Mouse (Mus musculus) hindbrain, postnatal 0 days (tissue): ENCODE data around the gene Lcmt1. TPM values are rescaled to one million over a fixed set of nuclear protein-coding genes. Genes with fewer than 3 reads are reported as not detected.
A peak's percentile ranks its signal among the peaks of the same experiment; 100 is the strongest.

Source experiments
- ATAC-seq: fragments of 200-750 bp; cut with Nextera tagmentation; 2 replicates; pipeline ENCODE4 v1.8.0; 2017; ENCODE audit warnings: mild to moderate bottlenecking, moderate TSS enrichment, moderate library complexity
- DNase-seq: peaks from one replicate; pipeline ENCODE4 v3.0.0-alpha.2; 2015; ENCODE audit warnings: low spot score
- H3K27ac ChIP-seq: fragments of 300-500 bp; sonication (generic); 2 replicates; pipeline ENCODE4 v1.5.1; 2014; ENCODE audit warnings: mild to moderate bottlenecking
- H3K27me3 ChIP-seq: fragments of 300-500 bp; sonication (generic); 2 replicates; pipeline ENCODE4 v1.6.1; 2014; ENCODE audit warnings: low read length, mixed read lengths; ENCODE audit not compliant: insufficient read depth
- H3K36me3 ChIP-seq: fragments of 300-500 bp; sonication (generic); 2 replicates; pipeline ENCODE4 v1.6.1; 2014; ENCODE audit warnings: low read length, mixed read lengths; ENCODE audit not compliant: insufficient read depth
- H3K4me1 ChIP-seq: fragments of 300-500 bp; sonication (generic); 2 replicates; pipeline ENCODE4 v1.6.1; 2014; ENCODE audit warnings: antibody characterized with exemption, low read length, mixed read lengths; ENCODE audit not compliant: insufficient read depth
- H3K4me2 ChIP-seq: fragments of 300-500 bp; sonication (generic); 2 replicates; pipeline ENCODE4 v1.6.1; 2014; ENCODE audit warnings: low read depth, mild to moderate bottlenecking, low read length, moderate library complexity, mixed read lengths
- H3K4me3 ChIP-seq: fragments of 300-500 bp; sonication (generic); 2 replicates; pipeline ENCODE4 v1.5.1; 2014; ENCODE audit warnings: low read length
- H3K9ac ChIP-seq: fragments of 300-500 bp; sonication (generic); replicated peaks from 2 replicates; pipeline ENCODE4 v1.6.1; 2014; ENCODE audit warnings: mild to moderate bottlenecking, low read length, moderate library complexity, mixed read lengths
- H3K9me3 ChIP-seq: fragments of 300-500 bp; sonication (generic); 2 replicates; pipeline ENCODE4 v1.6.1; 2016; ENCODE audit warnings: low read length, mixed read lengths
- CTCF ChIP-seq: IDR thresholded peaks from 2 replicates; pipeline ENCODE4 v1.5.1; 2016; ENCODE audit warnings: antibody characterized with exemption, control low read depth, low read depth
- WGBS: fragments of 180-500 bp; shearing (Covaris S2); extraction: QIAGEN DNeasy Blood & Tissue Kit; methylation state at CpG from one replicate; pipeline ENCODE4 v1.1.7; 2014; 5-methylcytosine and 5-hydroxymethylcytosine counted together
- polyA plus RNA-seq: library from polyadenylated mRNA; unstranded; fragments of >200 nt; fragmentation: Nextera tagmentation; extraction: Ambion mirVana; gene quantifications from 2 replicates; pipeline ENCODE4 v1.2.1, GENCODE M21; 2015
- total RNA-seq: library from RNA; depleted of rRNA; stranded (reverse); fragments of >200 nt; gene quantifications from 2 replicates; pipeline ENCODE4 v1.2.3, GENCODE M21; 2014

Gene Lcmt1
- total and polyA plus RNA-seq, 2 experiments from 2014 or later = 64.5 to 102 TPM

GRCm38 (mm10) chr7:123405619-123406018, 36.0 kb downstream of the Lcmt1 start:
- Histone ChIP-seq H3K4me2 (no peak overlapping the region), H3K4me1 (no peaks in the 10 kb centered on the region), H3K9me3 (no peaks in the 10 kb centered on the region), H3K27me3 (no peaks in the 10 kb centered on the region), H3K27ac (no peak overlapping the region), H3K9ac (no peak overlapping the region), H3K36me3 (peaks cover 50% of the 10 kb centered on the region; the same call in 1 of the 2 replicates), H3K4me3 (no peak overlapping the region)
- 85% methylated on average over 3 of the region's 3 CpGs for WGBS
- ATAC-seq (no peak), DNase-seq (no peak)
- TF ChIP-seq CTCF = no peak

GRCm38 (mm10) chr7:123406988-123407387, 37.4 kb downstream of the Lcmt1 start:
- H3K27me3 ChIP-seq = no peaks in the 10 kb centered on the region
- H3K36me3 ChIP-seq = peaks cover 45% of the 10 kb centered on the region; the same call in 1 of the 2 replicates
- no peak for TF ChIP-seq CTCF
- H3K9me3 ChIP-seq = no peaks in the 10 kb centered on the region
- 85% methylated on average over 4 of the region's 4 CpGs for WGBS
- no peaks in the 10 kb centered on the region for H3K4me1 ChIP-seq
- H3K27ac ChIP-seq = no peak overlapping the region
- no peak for DNase-seq
- H3K9ac ChIP-seq = no peak overlapping the region
- no peak for ATAC-seq
- no peak overlapping the region for H3K4me3 ChIP-seq
- no peak overlapping the region for H3K4me2 ChIP-seq

DNA sequence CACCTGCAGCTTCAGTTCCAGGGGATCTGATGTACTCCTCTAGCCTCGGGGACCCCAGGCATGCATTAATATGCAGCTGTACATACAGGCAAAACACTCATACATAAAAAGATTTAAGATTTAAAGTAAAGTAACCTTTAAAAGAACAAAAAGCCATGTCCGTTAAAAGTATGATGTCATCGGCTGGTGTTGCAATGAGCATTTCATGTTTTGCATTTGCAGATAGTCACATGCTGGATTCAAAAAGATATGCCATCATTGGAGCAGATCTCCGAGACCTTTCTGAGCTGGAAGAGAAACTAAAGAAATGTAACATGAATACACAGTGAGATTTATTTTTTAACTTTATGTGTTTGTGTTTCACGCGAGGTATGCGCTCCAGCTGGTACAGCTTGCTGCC, 40.9 kb downstream of the Lcmt1 start:
- TF ChIP-seq CTCF = no peak
- WGBS = 95% methylated on average over 7 of the region's 7 CpGs
- no peaks in the 10 kb centered on the region for H3K27me3 ChIP-seq
- no peaks in the 10 kb centered on the region for H3K4me1 ChIP-seq
- H3K4me3 ChIP-seq = no peak overlapping the region
- H3K9me3 ChIP-seq = no peaks in the 10 kb centered on the region
- H3K36me3 ChIP-seq = peaks cover 20% of the 10 kb centered on the region; the same call in 1 of the 2 replicates
- ATAC-seq (no peak), DNase-seq (no peak)
- H3K9ac ChIP-seq = no peak overlapping the region
- no peak overlapping the region for H3K27ac ChIP-seq
- H3K4me2 ChIP-seq = no peak overlapping the region

DNA sequence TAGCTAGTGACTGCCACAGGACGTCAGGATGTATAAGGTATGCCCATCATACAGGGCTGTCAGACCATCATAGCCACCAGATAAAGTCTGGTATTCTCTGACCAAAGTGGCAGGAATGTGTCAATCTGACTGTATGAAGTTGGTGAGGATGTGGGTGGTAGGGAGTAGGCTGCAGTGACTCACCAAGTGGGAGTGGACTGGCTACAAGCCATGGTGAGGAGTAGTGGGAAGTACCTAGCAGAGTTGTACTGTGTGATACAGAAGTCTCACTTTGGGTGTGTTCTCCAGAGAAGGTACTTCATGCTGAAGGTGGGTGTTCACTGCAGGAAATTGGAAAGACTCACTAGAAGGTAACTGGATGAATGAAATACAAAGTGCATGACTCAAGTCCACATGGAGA, 41.5 kb downstream of the Lcmt1 start:
- DNase-seq (no peak), ATAC-seq (no peak)
- H3K27me3 ChIP-seq = no peaks in the 10 kb centered on the region
- H3K36me3 ChIP-seq = peaks cover 16% of the 10 kb centered on the region; the same call in 1 of the 2 replicates
- H3K9me3 ChIP-seq = no peaks in the 10 kb centered on the region
- no peaks in the 10 kb centered on the region for H3K4me1 ChIP-seq
- no peak overlapping the region for H3K27ac ChIP-seq
- no peak overlapping the region for H3K4me3 ChIP-seq
- TF ChIP-seq CTCF = no peak
- no peak overlapping the region for H3K9ac ChIP-seq
- WGBS = 87% methylated on average over 1 of the region's 1 CpGs
- H3K4me2 ChIP-seq = no peak overlapping the region

DNA sequence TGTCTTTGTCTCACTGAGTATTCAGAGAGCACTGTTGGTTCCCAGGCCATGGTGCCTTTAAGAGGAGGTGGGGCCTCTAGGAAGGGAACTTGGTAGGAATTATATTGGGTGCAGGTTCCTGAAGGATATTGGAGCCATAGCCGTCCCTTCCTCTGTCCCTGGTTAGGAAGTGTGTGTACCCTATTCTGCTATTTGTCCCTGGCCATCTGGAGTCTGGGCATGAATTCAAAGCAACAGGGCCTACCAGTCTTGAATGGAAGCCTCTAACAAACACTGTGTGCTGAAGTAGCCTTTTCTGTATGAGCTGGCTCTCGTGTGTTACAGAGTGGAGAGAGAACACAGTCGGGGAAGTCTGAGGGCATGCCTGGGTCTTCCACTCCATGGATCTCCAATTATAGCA, 42.6 kb downstream of the Lcmt1 start:
- TF ChIP-seq CTCF = no peak
- Histone ChIP-seq H3K4me1 (no peaks in the 10 kb centered on the region), H3K9ac (no peak overlapping the region), H3K4me2 (no peak overlapping the region), H3K9me3 (no peaks in the 10 kb centered on the region), H3K27me3 (no peaks in the 10 kb centered on the region), H3K36me3 (peaks cover 16% of the 10 kb centered on the region; the same call in 1 of the 2 replicates), H3K4me3 (no peak overlapping the region), H3K27ac (no peak overlapping the region)
- peak; percentile 23 for DNase-seq
- no peak; the same call in 1 of the 2 replicates for ATAC-seq
- WGBS = 59% methylated on average over 3 of the region's 3 CpGs

DNA sequence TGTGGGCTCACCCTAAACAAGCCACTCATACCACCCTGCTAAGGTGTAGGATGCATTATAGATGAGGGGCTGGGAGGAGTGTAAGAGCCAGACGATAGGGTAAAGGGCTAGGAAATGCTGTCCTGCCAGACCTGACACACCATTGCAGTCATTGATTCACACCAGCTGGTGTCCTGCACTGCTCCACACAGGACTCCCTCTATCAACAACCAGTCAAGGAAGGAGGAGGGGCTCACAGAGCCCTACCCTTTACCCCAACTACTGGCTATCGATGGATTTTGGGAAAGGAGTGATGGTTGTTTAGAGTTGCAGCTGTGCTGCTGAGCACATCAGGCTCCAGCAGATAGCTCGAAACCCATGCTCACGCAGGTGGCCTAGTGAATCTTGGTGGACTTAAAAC, 47.2 kb downstream of the Lcmt1 start:
- ATAC-seq (no peak), DNase-seq (no peak)
- WGBS = 89% methylated on average over 4 of the region's 4 CpGs
- Histone ChIP-seq H3K27ac (no peak overlapping the region), H3K27me3 (no peaks in the 10 kb centered on the region), H3K36me3 (peaks cover 13% of the 10 kb centered on the region; the same call in 1 of the 2 replicates), H3K9me3 (no peaks in the 10 kb centered on the region), H3K4me2 (no peak overlapping the region), H3K4me1 (no peaks in the 10 kb centered on the region), H3K9ac (no peak overlapping the region), H3K4me3 (no peak overlapping the region)
- TF ChIP-seq CTCF = no peak

DNA sequence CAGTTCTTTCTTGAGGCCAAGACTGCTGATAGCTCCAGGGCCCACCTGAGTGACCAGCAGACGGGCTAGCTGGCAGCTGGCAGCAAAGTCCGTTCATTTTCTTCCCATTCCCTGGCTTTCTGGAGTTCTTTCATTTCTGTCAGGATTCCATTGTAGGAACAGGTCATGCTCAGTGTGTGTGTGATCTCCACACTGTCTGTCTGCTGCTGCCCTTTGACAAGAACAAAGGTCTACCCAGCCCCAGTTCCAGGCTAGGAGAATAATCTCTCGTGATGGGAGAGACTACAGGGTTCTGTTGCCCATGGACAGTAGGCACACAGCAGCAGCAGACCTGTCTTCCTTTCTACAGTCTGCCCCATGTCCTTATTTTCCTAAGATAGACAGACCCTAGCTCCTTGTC, 48.1 kb downstream of the Lcmt1 start:
- no peak for ATAC-seq
- WGBS = 68% methylated on average over 3 of the region's 3 CpGs
- Histone ChIP-seq H3K36me3 (peaks cover 15% of the 10 kb centered on the region), H3K27ac (no peak overlapping the region), H3K9ac (no peak overlapping the region), H3K27me3 (no peaks in the 10 kb centered on the region), H3K4me3 (no peak overlapping the region), H3K4me1 (no peaks in the 10 kb centered on the region), H3K9me3 (no peaks in the 10 kb centered on the region), H3K4me2 (no peak overlapping the region)
- TF ChIP-seq CTCF = no peak
- DNase-seq = no peak
